Mouse (Mus musculus) forebrain, postnatal 0 days (tissue): ENCODE data around the gene Arhgef11. TPM values are rescaled to one million over a fixed set of nuclear protein-coding genes. Genes with fewer than 3 reads are reported as not detected.
A peak's percentile ranks its signal among the peaks of the same experiment; 100 is the strongest.

ENCODE experiments used
- ATAC-seq: fragments of 200-750 bp; cut with Nextera tagmentation; 2 replicates; pipeline ENCODE4 v1.8.0; 2017; ENCODE audit warnings: mild to moderate bottlenecking, moderate library complexity
- DNase-seq: peaks from one replicate; pipeline ENCODE4 v3.0.0-alpha.2; 2015
- H3K27ac ChIP-seq: fragments of 300-500 bp; sonication (generic); 2 replicates; pipeline ENCODE4 v1.5.1; 2014; ENCODE audit warnings: low read depth, mild to moderate bottlenecking, antibody characterized with exemption, low read length, moderate library complexity, mixed read lengths
- H3K27me3 ChIP-seq: fragments of 300-500 bp; sonication (generic); 2 replicates; pipeline ENCODE4 v1.6.1; 2014; ENCODE audit warnings: mild to moderate bottlenecking, low read length, mixed read lengths; ENCODE audit not compliant: insufficient read depth
- H3K36me3 ChIP-seq: fragments of 300-500 bp; sonication (generic); 2 replicates; pipeline ENCODE4 v1.6.1; 2014; ENCODE audit warnings: mild to moderate bottlenecking, moderate library complexity; ENCODE audit not compliant: insufficient read depth
- H3K4me1 ChIP-seq: fragments of 300-500 bp; sonication (generic); 2 replicates; pipeline ENCODE4 v1.6.1; 2014; ENCODE audit warnings: antibody characterized with exemption; ENCODE audit not compliant: insufficient read depth
- H3K4me2 ChIP-seq: fragments of 300-500 bp; sonication (generic); 2 replicates; pipeline ENCODE4 v1.6.1; 2014; ENCODE audit warnings: low read depth, mild to moderate bottlenecking, moderate library complexity
- H3K4me3 ChIP-seq: fragments of 300-500 bp; sonication (generic); 2 replicates; pipeline ENCODE4 v1.5.1; 2014; ENCODE audit warnings: low read depth, low read length, mixed read lengths
- H3K9ac ChIP-seq: fragments of 300-500 bp; sonication (generic); 2 replicates; pipeline ENCODE4 v1.6.1; 2014; ENCODE audit warnings: mild to moderate bottlenecking
- H3K9me3 ChIP-seq: fragments of 300-500 bp; sonication (generic); 2 replicates; pipeline ENCODE4 v1.6.1; 2016; ENCODE audit warnings: low read length
- CTCF ChIP-seq: sonication (generic); IDR thresholded peaks from 2 replicates; pipeline ENCODE4 v1.5.1; 2016; ENCODE audit warnings: antibody characterized with exemption, control low read depth, low read depth
- WGBS: fragments of 180-500 bp; shearing (Covaris S2); extraction: QIAGEN DNeasy Blood & Tissue Kit; methylation state at CpG from one replicate; pipeline ENCODE4 v1.1.7; 2014; 5-methylcytosine and 5-hydroxymethylcytosine counted together
- polyA plus RNA-seq: library from polyadenylated mRNA; unstranded; fragments of >200 nt; fragmentation: Nextera tagmentation; extraction: Ambion mirVana; gene quantifications from 2 replicates; pipeline ENCODE4 v1.2.1, GENCODE M21; 2015
- total RNA-seq: library from RNA; depleted of rRNA; stranded (reverse); fragments of >200 nt; gene quantifications from 2 replicates; pipeline ENCODE4 v1.2.3, GENCODE M21; 2014

The Arhgef11 gene
- total and polyA plus RNA-seq, 2 experiments from 2014 or later, result 10.7 to 52.6 TPM

DNA sequence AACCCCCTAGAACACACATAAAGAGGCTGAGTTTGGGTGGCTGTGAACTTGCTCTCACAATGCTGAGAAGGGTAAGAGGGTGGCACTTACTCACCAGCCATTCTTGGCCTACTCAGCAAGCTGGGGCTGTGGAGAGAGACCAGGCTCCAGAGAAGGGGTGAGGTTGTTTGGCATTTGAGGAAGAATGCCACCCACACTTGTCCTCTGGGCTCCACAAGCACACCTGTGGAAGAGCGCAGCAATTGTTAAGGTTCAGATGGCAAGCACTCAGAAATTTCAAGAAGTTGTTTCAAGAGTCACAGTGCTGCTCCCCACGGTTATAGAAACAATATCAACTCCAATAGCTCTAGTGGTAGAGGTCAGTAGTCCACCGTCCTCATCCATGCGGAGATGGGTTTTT is 1.0 kb upstream of the Arhgef11 start:
- Histone ChIP-seq H3K9me3 (no peaks in the 10 kb centered on the region), H3K27ac (peak overlapping the region; percentile 90; the same call in 1 of the 2 replicates), H3K4me2 (peak overlapping the region; percentile 95; the same call in 1 of the 2 replicates), H3K27me3 (no peaks in the 10 kb centered on the region), H3K4me3 (no peak overlapping the region), H3K9ac (no peak overlapping the region), H3K36me3 (no peaks in the 10 kb centered on the region), H3K4me1 (peaks cover 17% of the 10 kb centered on the region; the same call in 1 of the 2 replicates)
- WGBS, result 71% methylated on average over 4 of the region's 4 CpGs
- TF ChIP-seq CTCF, result no peak
- no peak for ATAC-seq
- no peak for DNase-seq

DNA sequence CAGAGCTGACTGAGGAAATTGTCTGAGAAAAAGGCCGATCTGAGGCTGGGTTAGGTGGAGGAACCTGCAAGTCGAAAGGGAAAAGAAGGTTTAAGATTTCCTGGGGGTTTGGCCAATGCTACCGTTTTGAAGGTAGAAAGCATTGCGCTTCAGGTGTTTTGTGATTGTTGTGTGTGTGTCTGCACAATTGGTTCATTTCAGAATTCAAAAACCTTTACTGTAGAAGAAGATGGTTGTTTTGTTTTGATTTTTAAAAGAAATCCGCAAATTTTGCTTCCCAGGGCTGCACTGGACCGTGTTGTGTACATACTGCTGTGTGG is 412 bp downstream of the Arhgef11 start:
- no peak for TF ChIP-seq CTCF
- H3K4me2 ChIP-seq, result peak overlapping the region; percentile 95
- H3K36me3 ChIP-seq, result no peaks in the 10 kb centered on the region
- WGBS, result 1% methylated on average over 6 of the region's 6 CpGs
- ATAC-seq (no peak), DNase-seq (no peak)
- no peaks in the 10 kb centered on the region for H3K27me3 ChIP-seq
- peak overlapping the region; percentile 90 for H3K27ac ChIP-seq
- H3K9ac ChIP-seq, result peak overlapping the region; percentile 90
- peak overlapping the region; percentile 88 for H3K4me3 ChIP-seq
- no peaks in the 10 kb centered on the region for H3K9me3 ChIP-seq
- peaks cover 20% of the 10 kb centered on the region; the same call in 1 of the 2 replicates for H3K4me1 ChIP-seq

DNA sequence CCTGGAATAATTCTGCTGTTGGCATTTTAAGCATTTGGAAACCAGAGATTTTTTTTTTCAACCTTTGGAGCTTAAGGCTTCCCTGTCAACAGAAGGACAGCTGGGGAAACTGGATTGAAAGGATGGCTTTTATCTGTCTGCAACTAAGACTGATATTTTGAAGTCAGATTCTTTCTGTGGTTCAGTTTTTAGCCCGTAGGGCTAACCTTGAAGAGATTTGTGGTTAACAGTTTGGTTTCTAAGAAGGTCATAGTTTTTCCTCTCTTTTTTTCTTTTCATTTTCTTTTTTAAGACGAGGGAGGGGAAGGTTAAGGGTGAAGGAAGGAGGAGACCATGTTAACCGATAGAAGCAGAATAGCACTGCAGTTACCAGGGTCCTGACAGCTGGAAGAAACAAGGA is 881 bp downstream of the Arhgef11 start:
- no peak for ATAC-seq
- Histone ChIP-seq H3K9me3 (no peaks in the 10 kb centered on the region), H3K4me1 (peaks cover 20% of the 10 kb centered on the region; the same call in 1 of the 2 replicates), H3K4me2 (peak overlapping the region; percentile 95), H3K4me3 (peak overlapping the region; percentile 88), H3K9ac (peak overlapping the region; percentile 90), H3K27me3 (no peaks in the 10 kb centered on the region), H3K27ac (peak overlapping the region; percentile 90; the same call in 1 of the 2 replicates), H3K36me3 (no peaks in the 10 kb centered on the region)
- WGBS, result 1% methylated on average over 3 of the region's 3 CpGs
- no peak for TF ChIP-seq CTCF
- no peak for DNase-seq

DNA sequence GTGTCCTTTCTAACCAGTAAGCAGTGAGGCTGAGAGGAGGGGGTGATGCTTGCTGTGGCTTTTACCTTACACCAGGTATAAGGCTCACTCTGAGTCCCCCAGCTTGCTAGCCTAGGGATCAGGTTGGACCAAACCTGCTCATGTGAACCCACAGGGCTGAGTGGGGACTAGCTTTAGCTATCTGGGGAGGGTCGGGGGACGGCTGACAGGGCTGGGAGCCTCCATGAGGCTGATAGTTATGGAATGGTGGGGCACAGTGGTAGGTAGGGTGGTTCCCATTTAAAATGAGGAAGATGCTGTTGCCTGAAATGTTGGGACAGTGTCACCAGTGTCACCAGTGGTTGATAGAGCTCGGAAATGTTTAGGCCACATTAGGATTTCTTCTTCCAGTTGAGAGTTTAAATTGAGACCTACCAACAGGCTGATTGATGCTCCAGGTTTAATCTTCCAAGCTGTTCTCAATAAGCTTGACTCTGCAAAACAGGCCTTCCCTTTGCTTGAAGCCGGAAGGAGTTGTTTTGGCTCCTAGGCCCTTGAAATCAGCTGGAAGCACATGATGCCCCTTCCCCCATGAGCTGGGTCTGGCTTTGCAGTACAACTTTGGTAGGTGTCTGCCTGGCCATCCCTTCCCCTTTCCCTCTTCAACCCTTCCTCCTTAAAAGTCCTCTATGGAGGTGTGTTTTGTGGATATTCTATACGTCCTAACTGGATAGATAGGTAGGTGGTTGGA is 1.8 kb downstream of the Arhgef11 start:
- H3K27me3 ChIP-seq, result no peaks in the 10 kb centered on the region
- 36% methylated on average over 5 of the region's 5 CpGs for WGBS
- H3K9me3 ChIP-seq, result no peaks in the 10 kb centered on the region
- H3K27ac ChIP-seq, result no peak overlapping the region
- peak overlapping the region; percentile 95 for H3K4me2 ChIP-seq
- H3K9ac ChIP-seq, result peak overlapping the region; percentile 90
- H3K36me3 ChIP-seq, result no peaks in the 10 kb centered on the region
- ATAC-seq (no peak), DNase-seq (no peak)
- peaks cover 20% of the 10 kb centered on the region; the same call in 1 of the 2 replicates for H3K4me1 ChIP-seq
- TF ChIP-seq CTCF, result no peak
- H3K4me3 ChIP-seq, result peak overlapping the region; percentile 88

DNA sequence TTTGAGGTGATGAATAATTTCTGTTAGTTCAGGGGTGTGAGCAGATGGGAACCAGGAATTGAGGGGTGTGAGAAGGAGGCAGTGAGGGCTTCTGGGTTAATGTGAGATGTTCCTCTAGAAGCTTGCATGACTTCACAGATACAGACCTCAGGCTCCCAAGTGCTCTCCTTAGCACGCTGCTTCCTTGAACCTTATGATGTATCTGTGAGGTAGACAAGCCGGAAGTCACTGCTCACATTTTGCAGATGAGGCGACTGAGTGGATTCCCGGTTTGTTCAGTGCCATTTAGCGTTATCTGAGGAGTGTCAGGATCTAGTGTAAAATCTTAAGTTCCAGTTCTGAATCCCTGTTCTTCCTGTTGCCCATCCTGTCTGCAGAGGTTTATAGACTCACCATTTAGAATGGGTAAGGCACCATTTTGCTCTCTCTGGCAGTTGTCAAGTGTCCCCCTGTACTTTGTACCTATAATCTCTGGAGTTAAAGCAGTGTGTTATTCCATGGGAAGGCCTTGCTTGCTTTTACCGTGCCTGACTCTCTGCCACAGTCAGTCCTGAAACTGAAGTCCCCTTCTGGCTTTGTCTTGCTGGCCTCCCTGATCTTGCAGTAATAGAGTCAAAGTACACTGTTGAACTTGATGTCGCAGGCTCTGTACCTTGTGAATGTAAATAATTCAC is 3.0 kb downstream of the Arhgef11 start:
- Histone ChIP-seq H3K4me2 (peak overlapping the region; percentile 95), H3K9ac (peak overlapping the region; percentile 90), H3K9me3 (no peaks in the 10 kb centered on the region), H3K4me3 (peak overlapping the region; percentile 88), H3K27ac (no peak overlapping the region), H3K27me3 (no peaks in the 10 kb centered on the region), H3K4me1 (peaks cover 20% of the 10 kb centered on the region; the same call in 1 of the 2 replicates), H3K36me3 (no peaks in the 10 kb centered on the region)
- peak; percentile 20 for DNase-seq
- WGBS, result 45% methylated on average over 7 of the region's 7 CpGs
- ATAC-seq, result no peak
- no peak for TF ChIP-seq CTCF

DNA sequence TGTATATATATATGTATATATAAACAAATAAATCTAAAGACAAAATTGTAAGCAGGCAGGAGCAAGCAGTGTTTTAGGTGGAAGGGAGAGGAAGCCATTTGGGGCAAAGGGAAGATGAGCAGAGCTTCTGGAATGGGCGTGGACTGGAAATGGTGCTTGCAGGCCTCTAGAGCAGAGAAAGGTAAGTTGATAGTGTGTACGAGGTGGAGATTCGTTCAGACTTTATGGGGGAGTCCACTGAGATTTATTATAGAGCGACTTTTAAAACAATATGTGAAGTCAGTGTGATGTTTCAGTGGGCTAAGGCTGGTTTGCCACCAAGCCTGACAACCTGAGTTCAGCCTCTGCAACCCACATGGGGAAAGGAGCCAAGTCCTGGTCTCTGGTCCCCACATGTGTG is 7.5 kb downstream of the Arhgef11 start:
- Histone ChIP-seq H3K9ac (no peak overlapping the region), H3K27ac (no peak overlapping the region), H3K4me2 (no peak overlapping the region), H3K27me3 (no peaks in the 10 kb centered on the region), H3K4me1 (peaks cover 12% of the 10 kb centered on the region; the same call in 1 of the 2 replicates), H3K4me3 (no peak overlapping the region), H3K36me3 (no peaks in the 10 kb centered on the region), H3K9me3 (no peaks in the 10 kb centered on the region)
- ATAC-seq (no peak), DNase-seq (no peak)
- no peak for TF ChIP-seq CTCF
- WGBS, result 96% methylated on average over 4 of the region's 4 CpGs

DNA sequence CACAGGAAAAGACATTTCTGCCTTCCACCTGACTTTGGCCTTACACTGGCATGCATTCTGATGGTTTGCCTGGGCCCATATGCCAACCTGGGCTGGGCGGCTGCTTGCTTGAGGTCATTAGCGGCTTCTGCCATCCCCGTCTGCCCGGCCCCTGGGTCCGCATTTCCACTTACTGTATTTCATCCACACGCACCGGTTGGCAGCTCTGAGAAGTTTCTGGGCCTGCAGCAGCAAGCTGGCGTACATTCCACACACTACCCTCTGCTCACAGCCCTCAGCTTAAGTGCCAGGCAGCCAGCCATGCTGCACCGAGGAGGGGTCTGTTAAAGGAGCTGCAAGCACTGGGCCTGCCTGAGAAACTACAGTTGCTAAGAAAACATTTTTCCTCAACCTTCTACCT is 13.5 kb downstream of the Arhgef11 start:
- Histone ChIP-seq H3K4me3 (no peak overlapping the region), H3K4me2 (0 out of 2 replicates have a peak overlapping the region, but pooled peaks have one; percentile 1), H3K4me1 (0 out of 2 replicates have a peak, but pooled peaks cover 3% of the 10 kb centered on the region), H3K36me3 (no peaks in the 10 kb centered on the region), H3K9ac (no peak overlapping the region), H3K9me3 (no peaks in the 10 kb centered on the region), H3K27ac (peak overlapping the region; percentile 50; the same call in 1 of the 2 replicates), H3K27me3 (no peaks in the 10 kb centered on the region)
- no peak for TF ChIP-seq CTCF
- ATAC-seq, result peak; percentile 82
- WGBS, result 37% methylated on average over 9 of the region's 9 CpGs
- peak; percentile 64 for DNase-seq
